31 mouse cellular contexts compared by ENCODE assay signal in the genomic region with DNA sequence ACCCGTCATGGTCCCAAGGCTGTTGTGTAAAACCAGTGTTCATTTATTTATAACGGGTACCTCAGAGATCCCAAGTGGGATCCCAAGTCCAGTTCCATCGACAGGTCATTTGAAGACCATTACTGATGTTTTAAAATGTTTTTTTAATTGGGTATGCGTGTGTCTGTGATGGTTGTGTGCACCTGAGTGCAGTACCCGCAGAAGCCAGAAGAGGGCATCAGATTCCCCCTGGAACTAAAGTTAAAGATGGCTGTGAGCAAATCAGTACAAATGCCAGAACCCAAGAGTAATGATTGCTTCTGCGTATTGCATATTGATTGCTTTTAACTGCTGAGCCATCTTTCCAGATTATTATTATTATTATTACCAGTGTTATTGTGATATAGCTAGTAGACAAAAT.
A peak's percentile ranks its signal among the peaks of the same experiment; 100 is the strongest.
DNase-seq lines count a peak whose midpoint lies in the region; TF ChIP-seq lines count a peak whose summit lies in the region.
"Had no signal": no experiment of that assay in that cellular context is flagged by ENCODE, and none has a peak within 500 bp of the region (broad histone marks: within the 10 kb centered on the region; RNA-seq: fewer than 3 reads in every experiment).

No protein-coding gene starts in this region.

- peak; percentile 57 for TF ChIP-seq CTCF in layer of hippocampus, adult 2 months (conservative IDR thresholded peaks at IDR 0.05)
- no peak for TF ChIP-seq CTCF in lung, adult 2 months (IDR thresholded peaks at IDR 0.05; ENCODE audit: insufficient read depth, low read length)

- DNase-seq in cerebellum, postnatal 10 days, result peak; percentile 19 to 36
- DNase-seq in cerebellum, adult 11 months, result no peak
- no peak for DNase-seq in layer of hippocampus, adult 2 months (ENCODE audit: low spot score in 2 of 2)
- DNase-seq in layer of hippocampus, postnatal 25 days (ENCODE audit: extremely low spot score in 1 of 2, low spot score in 1 of 2), result no peak
- peak; percentile 10 for DNase-seq in thymus, postnatal 4 days
- DNase-seq in thymus, adult 18-20 months, result no peak
- DNase-seq in lung, adult 2 months, result no peak
- no peak for DNase-seq in adrenal gland, adult 2 months
- DNase-seq: adrenal gland, postnatal 36 days; cerebellum, adult 11-12 months; cerebellum, postnatal 36 days; embryo, embryonic 11 days; gastrocnemius, postnatal 10 days; heart, adult 18-20 months; kidney, adult 2 months; kidney, postnatal 10 days; layer of hippocampus, postnatal 36 days; liver, embryonic 13.5 days; lung, postnatal 4 days; retina, postnatal 1 day had no signal

- H3K4me3 ChIP-seq in layer of hippocampus, adult 2 months, result no peak overlapping the region
- no peak overlapping the region for H3K4me3 ChIP-seq in lung, adult 2 months (replicated peaks; ENCODE audit: extremely low read depth, low read depth, low read length)
- H3K4me3 ChIP-seq: embryonic facial prominence, embryonic 13.5 days; erythroblast, embryonic 14.5 days; forebrain, embryonic 13.5 days; heart, embryonic 13.5 days; hindbrain, embryonic 13.5 days; limb, embryonic 13.5 days; liver, embryonic 13.5 days; lung, embryonic 15.5 days; midbrain, embryonic 15.5 days; myocyte; neural tube, embryonic 13.5 days; stomach, embryonic 15.5 days had no signal

- H3K27ac ChIP-seq in layer of hippocampus, adult 2 months, result no peak overlapping the region
- H3K27ac ChIP-seq: embryonic facial prominence, embryonic 13.5 days; forebrain, embryonic 13.5 days; heart, embryonic 13.5 days; hindbrain, embryonic 13.5 days; limb, embryonic 13.5 days; liver, embryonic 13.5 days; lung, embryonic 15.5 days; midbrain, embryonic 15.5 days; neural tube, embryonic 13.5 days; stomach, embryonic 15.5 days had no signal

- H3K4me1 ChIP-seq in lung, adult 2 months (ENCODE audit: control insufficient read depth, insufficient read depth, low read length), result no peaks in the 10 kb centered on the region
- H3K4me1 ChIP-seq: embryonic facial prominence, embryonic 13.5 days; heart, embryonic 13.5 days; hindbrain, embryonic 13.5 days; limb, embryonic 13.5 days; liver, embryonic 13.5 days; lung, embryonic 15.5 days; midbrain, embryonic 15.5 days; stomach, embryonic 15.5 days had no signal

- WGBS in lung, adult 2 months, result 87% methylated on average over 6 of the region's 6 CpGs

- no peak for TF ChIP-seq POLR2A in lung, adult 2 months (IDR thresholded peaks at IDR 0.05; ENCODE audit: borderline replicate concordance, extremely low read depth, low read depth, low read length)

Comparison
In these comparisons a context has a peak if more than half of its experiments do, and no peak if none do; other contexts are left out.
1. DNase-seq: peak in cerebellum, postnatal 10 days (2 of 2) and thymus, postnatal 4 days (single experiment); none in cerebellum, adult 11 months (single experiment), layer of hippocampus, adult 2 months (0 of 2), layer of hippocampus, postnatal 25 days (0 of 2), thymus, adult 18-20 months (0 of 2), lung, adult 2 months (single experiment) and adrenal gland, adult 2 months (single experiment).